Comparison of ENCODE assay signal across 8 mouse cellular contexts in genomic region chr16:28753124-28753917, GRCm38 (mm10). TPM values are rescaled to one million over a fixed set of nuclear protein-coding genes. Genes with fewer than 3 reads are reported as not detected.
A peak's percentile ranks its signal among the peaks of the same experiment; 100 is the strongest.
DNase-seq lines count a peak whose midpoint lies in the region; ATAC-seq lines count a peak whose summit lies in the region.

No protein-coding gene starts in this region.

- peak; percentile 29 to 64 for DNase-seq in adrenal gland, adult (ENCODE audit: inconsistent age in 2 of 2, low spot score in 1 of 2)
- DNase-seq in cerebellum, postnatal 36 days: peak; percentile 92 to 94
- peak; percentile 48 for DNase-seq in gastrocnemius, postnatal 10 days
- DNase-seq in hindlimb bud, embryonic 11.5 days (ENCODE audit: extremely low spot score, low read depth, low spot score): peak; percentile 58
- DNase-seq in left cerebral cortex, adult 18-20 months (ENCODE audit: low spot score in 2 of 2): peak; percentile 83 to 88
- no peak for DNase-seq in natural killer cell, adult 2 months (ENCODE audit: low spot score in 2 of 2)

- ATAC-seq in midbrain, embryonic 13.5 days: peak; percentile 98
- ATAC-seq in stomach, embryonic 14.5 days (ENCODE audit: insufficient number of reproducible peaks, insufficient read depth, low FRiP score, low read depth): peak; percentile 92

- H3K4me3 ChIP-seq in midbrain, embryonic 13.5 days (replicated peaks): peak overlapping the region; percentile 58
- peak overlapping the region; percentile 25 for H3K4me3 ChIP-seq in stomach, embryonic 14.5 days (ENCODE audit: low read depth, low read length)

- WGBS in midbrain, embryonic 13.5 days: under 1% methylated on average over 33 of the region's 33 CpGs
- WGBS in stomach, embryonic 14.5 days: under 1% methylated on average over 33 of the region's 33 CpGs

- H3K27me3 ChIP-seq in midbrain, embryonic 13.5 days: no peaks in the 10 kb centered on the region
- no peaks in the 10 kb centered on the region for H3K27me3 ChIP-seq in stomach, embryonic 14.5 days (ENCODE audit: control insufficient read depth, insufficient read depth, low read length)

- H3K9me3 ChIP-seq in midbrain, embryonic 13.5 days: no peaks in the 10 kb centered on the region
- no peaks in the 10 kb centered on the region for H3K9me3 ChIP-seq in stomach, embryonic 14.5 days (ENCODE audit: control insufficient read depth, low read depth, low read length)

- H3K36me3 ChIP-seq in midbrain, embryonic 13.5 days: no peaks in the 10 kb centered on the region
- H3K36me3 ChIP-seq in stomach, embryonic 14.5 days (ENCODE audit: control insufficient read depth, insufficient read depth, low read length): no peaks in the 10 kb centered on the region

- H3K9ac ChIP-seq in midbrain, embryonic 13.5 days (replicated peaks): peak overlapping the region; percentile 67
- H3K9ac ChIP-seq in stomach, embryonic 14.5 days (replicated peaks; ENCODE audit: low read depth, low read length): no peak overlapping the region

- H3K27ac ChIP-seq in midbrain, embryonic 13.5 days: peak overlapping the region; percentile 71
- H3K27ac ChIP-seq in stomach, embryonic 14.5 days (ENCODE audit: low read length): no peak overlapping the region

- peak overlapping the region; percentile 90 for H3K4me2 ChIP-seq in midbrain, embryonic 13.5 days (replicated peaks)
- peak overlapping the region; percentile 58 for H3K4me2 ChIP-seq in stomach, embryonic 14.5 days (replicated peaks; ENCODE audit: low read depth, low read length)

- H3K4me1 ChIP-seq in midbrain, embryonic 13.5 days (replicated peaks): peaks cover 7% of the 10 kb centered on the region; the same call in 1 of the 2 replicates
- 0 out of 2 replicates have a peak, but pooled peaks cover 3% of the 10 kb centered on the region for H3K4me1 ChIP-seq in stomach, embryonic 14.5 days (ENCODE audit: control insufficient read depth, insufficient read depth, low read length)

RNA-seq across cellular contexts. Expression of gene Fgf12, which starts 0.5 kb away (rescaled TPM):
- 1 to 10 TPM in 1 of 2 experiments, under 1 TPM in 1; 0.52 to 2.1 TPM for total RNA-seq in gastrocnemius, postnatal 10 days (2021)
- 100 to 1,000 TPM; 287 to 324 TPM for total RNA-seq in left cerebral cortex, adult 18-20 months (2021)
- 13.9 and 16.8 TPM in 2 replicates for polyA plus RNA-seq in midbrain, embryonic 13.5 days (2015; fragmentation: Nextera tagmentation; extraction: Ambion mirVana)
- polyA plus RNA-seq in stomach, embryonic 14.5 days (2014; fragmentation: Nextera tagmentation; extraction: Ambion mirVana): 4.4 TPM in 2 replicates

Comparison
In these comparisons a context has a peak if more than half of its experiments do, and no peak if none do; other contexts are left out.
1. DNase-seq: peak in adrenal gland, adult (2 of 2), cerebellum, postnatal 36 days (2 of 2), gastrocnemius, postnatal 10 days (single experiment), hindlimb bud, embryonic 11.5 days (single experiment) and left cerebral cortex, adult 18-20 months (2 of 2); none in natural killer cell, adult 2 months (0 of 2).
2. RNA of gene Fgf12, which starts 0.5 kb away (total RNA-seq): 287 to 324 TPM in left cerebral cortex, adult 18-20 months; 0.52 to 2.1 TPM in gastrocnemius, postnatal 10 days; every median in the first group is over 10 times any median in the second.